Mouse (Mus musculus): ENCODE measurements at regions not wholly inside any gene's neighbourhood (a gene's known extent, or its start where the extent isn't known, plus 50 kb on each side); places are given as distances from the start of the nearest gene placed in this dataset.

- Histone ChIP-seq H3K4me3 (ENCODE audit: low read depth, low read length) (no peak overlapping the region), H3K36me3 (ENCODE audit: control insufficient read depth, insufficient read depth, low read length) (no peaks in the 10 kb centered on the region), H3K4me1 (ENCODE audit: control insufficient read depth, insufficient read depth, low read length) (peaks cover 11% of the 10 kb centered on the region; the same call in 1 of the 2 replicates)
These were observed 146.2 kb upstream of the A530016L24Rik start for GRCm38 (mm10) chr12:112343064-112343463.

GRCm38 (mm10) chr12:112344285-112344684 is 145.0 kb upstream of the A530016L24Rik start:
- Histone ChIP-seq H3K36me3 (ENCODE audit: control insufficient read depth, insufficient read depth, low read length) (no peaks in the 10 kb centered on the region), H3K9me3 (ENCODE audit: control insufficient read depth, low read length) (no peaks in the 10 kb centered on the region), H3K4me1 (ENCODE audit: control insufficient read depth, insufficient read depth, low read length) (peaks cover 5% of the 10 kb centered on the region; the same call in 1 of the 2 replicates), H3K27ac (ENCODE audit: low read depth, low read length) (no peak overlapping the region), H3K4me3 (ENCODE audit: low read depth, low read length) (no peak overlapping the region), H3K4me2 (ENCODE audit: low read depth, low read length) (no peak overlapping the region), H3K9ac (replicated peaks; ENCODE audit: low read depth, low read length) (no peak overlapping the region), H3K27me3 (ENCODE audit: control insufficient read depth, insufficient read depth, low read length) (no peaks in the 10 kb centered on the region)
- no peak for ATAC-seq (ENCODE audit: low read depth)
- 42% methylated on average over 10 of the region's 10 CpGs for WGBS

More at GRCm38 (mm10) chr12:112343064-112343463, 146.2 kb upstream of the A530016L24Rik start:
- Histone ChIP-seq H3K4me2 (ENCODE audit: low read depth, low read length) (no peak overlapping the region), H3K9ac (replicated peaks; ENCODE audit: low read depth, low read length) (no peak overlapping the region), H3K27ac (ENCODE audit: low read depth, low read length) (no peak overlapping the region), H3K27me3 (ENCODE audit: control insufficient read depth, insufficient read depth, low read length) (no peaks in the 10 kb centered on the region), H3K9me3 (ENCODE audit: control insufficient read depth, low read length) (no peaks in the 10 kb centered on the region)
- WGBS, result 85% methylated on average over 3 of the region's 3 CpGs
- ATAC-seq (ENCODE audit: low read depth), result no peak

DNA sequence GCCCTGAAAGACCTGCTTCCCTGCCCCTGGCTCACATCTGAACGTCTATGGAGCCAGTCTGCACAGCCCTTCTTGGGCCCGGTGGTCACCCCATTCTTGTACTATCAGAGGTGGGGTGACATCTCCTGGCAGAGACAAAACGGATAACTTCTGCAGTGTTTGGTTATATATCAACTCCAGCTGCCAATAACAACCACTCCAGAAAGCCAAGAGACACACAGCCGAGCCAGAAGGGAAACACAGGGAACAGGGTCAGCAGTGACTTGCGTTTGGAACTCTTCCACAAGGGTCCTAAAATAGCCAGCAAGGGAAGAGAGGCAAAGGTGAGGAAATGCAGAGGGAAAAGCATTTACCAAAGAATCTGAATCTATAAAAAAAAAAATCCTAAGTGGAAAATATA is 143.5 kb upstream of the A530016L24Rik start:
- H3K27ac ChIP-seq (ENCODE audit: low read depth, low read length), result no peak overlapping the region
- H3K4me3 ChIP-seq (ENCODE audit: low read depth, low read length), result no peak overlapping the region
- H3K9me3 ChIP-seq (ENCODE audit: control insufficient read depth, low read length), result no peaks in the 10 kb centered on the region
- H3K9ac ChIP-seq (replicated peaks; ENCODE audit: low read depth, low read length), result no peak overlapping the region
- no peak overlapping the region for H3K4me2 ChIP-seq (ENCODE audit: low read depth, low read length)
- H3K4me1 ChIP-seq (ENCODE audit: control insufficient read depth, insufficient read depth, low read length), result 0 out of 2 replicates have a peak, but pooled peaks cover 3% of the 10 kb centered on the region
- WGBS, result 77% methylated on average over 5 of the region's 5 CpGs
- H3K27me3 ChIP-seq (ENCODE audit: control insufficient read depth, insufficient read depth, low read length), result no peaks in the 10 kb centered on the region
- no peak for ATAC-seq (ENCODE audit: low read depth)
- no peaks in the 10 kb centered on the region for H3K36me3 ChIP-seq (ENCODE audit: control insufficient read depth, insufficient read depth, low read length)

DNA sequence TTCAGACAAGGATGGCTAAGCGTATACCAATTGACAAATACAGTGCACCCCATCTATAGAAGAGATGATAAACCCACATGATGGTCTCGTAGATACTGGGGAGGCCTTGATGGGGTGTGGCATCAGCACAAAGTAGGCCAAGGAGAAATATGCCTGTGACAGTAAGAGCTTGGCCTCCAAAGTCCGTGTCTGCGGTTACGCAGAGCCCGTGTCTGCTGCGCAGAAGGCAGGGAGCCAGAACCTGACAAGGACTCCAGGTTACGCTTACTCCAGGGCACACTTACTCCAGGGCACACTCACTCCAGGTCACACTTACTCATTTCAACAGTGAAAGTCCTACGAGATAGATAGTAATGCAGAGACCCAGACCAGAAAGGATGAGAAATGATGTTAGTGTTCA is 141.1 kb upstream of the A530016L24Rik start:
- Histone ChIP-seq H3K4me3 (ENCODE audit: low read depth, low read length) (no peak overlapping the region), H3K4me2 (ENCODE audit: low read depth, low read length) (no peak overlapping the region), H3K36me3 (ENCODE audit: control insufficient read depth, insufficient read depth, low read length) (no peaks in the 10 kb centered on the region), H3K27me3 (ENCODE audit: control insufficient read depth, insufficient read depth, low read length) (no peaks in the 10 kb centered on the region), H3K9me3 (ENCODE audit: control insufficient read depth, low read length) (no peaks in the 10 kb centered on the region), H3K9ac (replicated peaks; ENCODE audit: low read depth, low read length) (no peak overlapping the region), H3K4me1 (ENCODE audit: control insufficient read depth, insufficient read depth, low read length) (0 out of 2 replicates have a peak, but pooled peaks cover 3% of the 10 kb centered on the region), H3K27ac (ENCODE audit: low read depth, low read length) (no peak overlapping the region)
- no peak for ATAC-seq (ENCODE audit: low read depth)
- 97% methylated on average over 9 of the region's 9 CpGs for WGBS

GRCm38 (mm10) chr12:112349676-112350318 is 139.5 kb upstream of the A530016L24Rik start:
- Histone ChIP-seq H3K36me3 (ENCODE audit: control insufficient read depth, insufficient read depth, low read length) (no peaks in the 10 kb centered on the region), H3K4me2 (ENCODE audit: low read depth, low read length) (no peak overlapping the region), H3K4me3 (ENCODE audit: low read depth, low read length) (no peak overlapping the region), H3K4me1 (ENCODE audit: control insufficient read depth, insufficient read depth, low read length) (no peaks in the 10 kb centered on the region), H3K9ac (replicated peaks; ENCODE audit: low read depth, low read length) (no peak overlapping the region), H3K9me3 (ENCODE audit: control insufficient read depth, low read length) (no peaks in the 10 kb centered on the region), H3K27me3 (ENCODE audit: control insufficient read depth, insufficient read depth, low read length) (no peaks in the 10 kb centered on the region), H3K27ac (ENCODE audit: low read depth, low read length) (no peak overlapping the region)
- 54% methylated on average over 17 of the region's 17 CpGs for WGBS
- no peak for ATAC-seq (ENCODE audit: low read depth)

DNA sequence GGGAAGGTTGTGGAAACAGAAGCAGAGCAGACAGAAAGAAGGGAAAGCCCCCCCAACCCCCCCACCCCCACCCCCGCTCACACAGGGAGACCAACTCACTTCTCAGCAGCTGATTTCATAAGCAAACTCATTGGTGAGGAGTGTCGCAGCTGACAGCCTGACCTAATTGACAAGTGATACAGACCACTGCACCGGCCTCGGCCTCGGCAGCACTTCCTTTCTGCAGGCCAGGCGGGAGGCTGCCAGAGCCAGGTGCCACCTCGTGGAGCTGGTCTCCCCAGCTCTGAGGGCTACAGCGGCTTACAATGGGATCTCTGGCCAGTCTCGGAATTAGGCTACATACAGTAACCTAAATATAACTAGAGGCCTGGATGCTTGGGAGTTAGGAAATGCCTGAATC is 138.5 kb upstream of the A530016L24Rik start:
- H3K4me1 ChIP-seq (ENCODE audit: control insufficient read depth, insufficient read depth, low read length), result no peaks in the 10 kb centered on the region
- no peak overlapping the region for H3K4me2 ChIP-seq (ENCODE audit: low read depth, low read length)
- H3K36me3 ChIP-seq (ENCODE audit: control insufficient read depth, insufficient read depth, low read length), result no peaks in the 10 kb centered on the region
- no peak overlapping the region for H3K4me3 ChIP-seq (ENCODE audit: low read depth, low read length)
- 29% methylated on average over 9 of the region's 9 CpGs for WGBS
- no peak overlapping the region for H3K9ac ChIP-seq (replicated peaks; ENCODE audit: low read depth, low read length)
- no peaks in the 10 kb centered on the region for H3K9me3 ChIP-seq (ENCODE audit: control insufficient read depth, low read length)
- ATAC-seq (ENCODE audit: low read depth), result no peak
- no peak overlapping the region for H3K27ac ChIP-seq (ENCODE audit: low read depth, low read length)
- H3K27me3 ChIP-seq (ENCODE audit: control insufficient read depth, insufficient read depth, low read length), result no peaks in the 10 kb centered on the region

- H3K27ac ChIP-seq (ENCODE audit: low read depth, low read length), result no peak overlapping the region
- WGBS, result 83% methylated on average over 3 of the region's 3 CpGs
These were observed 125.9 kb upstream of the A530016L24Rik start for GRCm38 (mm10) chr12:112363349-112363748.

DNA sequence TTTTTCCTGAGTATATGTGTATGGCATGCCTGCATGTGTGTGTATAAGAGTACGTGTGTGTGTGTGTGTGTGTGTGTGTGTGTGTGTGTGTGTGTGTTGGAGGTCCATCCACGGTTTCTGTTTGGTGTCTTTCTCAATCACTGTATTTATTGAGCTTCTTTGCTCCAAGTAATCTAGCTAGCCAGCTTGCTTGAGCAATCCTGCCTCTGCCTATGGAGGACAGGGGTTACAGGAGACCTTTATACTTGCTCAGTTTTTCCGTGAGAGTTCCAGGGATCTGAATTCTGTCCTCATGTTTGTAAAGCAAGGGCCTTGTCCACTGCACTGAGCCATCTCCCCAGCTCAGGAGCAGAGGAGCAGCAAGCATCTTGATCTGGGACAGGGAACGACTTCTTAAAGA is 122.0 kb upstream of the A530016L24Rik start:
- H3K4me2 ChIP-seq (ENCODE audit: low read depth, low read length), result no peak overlapping the region
- H3K27me3 ChIP-seq (ENCODE audit: control insufficient read depth, insufficient read depth, low read length), result no peaks in the 10 kb centered on the region
- no peak overlapping the region for H3K4me3 ChIP-seq (ENCODE audit: low read depth, low read length)
- no peaks in the 10 kb centered on the region for H3K4me1 ChIP-seq (ENCODE audit: control insufficient read depth, insufficient read depth, low read length)
- no peak overlapping the region for H3K27ac ChIP-seq (ENCODE audit: low read depth, low read length)
- WGBS, result 89% methylated on average over 4 of the region's 4 CpGs
- no peak for ATAC-seq (ENCODE audit: low read depth)
- no peaks in the 10 kb centered on the region for H3K36me3 ChIP-seq (ENCODE audit: control insufficient read depth, insufficient read depth, low read length)
- H3K9ac ChIP-seq (replicated peaks; ENCODE audit: low read depth, low read length), result no peak overlapping the region
- no peaks in the 10 kb centered on the region for H3K9me3 ChIP-seq (ENCODE audit: control insufficient read depth, low read length)

More at GRCm38 (mm10) chr12:112363349-112363748, 125.9 kb upstream of the A530016L24Rik start:
- Histone ChIP-seq H3K4me1 (ENCODE audit: control insufficient read depth, insufficient read depth, low read length) (no peaks in the 10 kb centered on the region), H3K9ac (replicated peaks; ENCODE audit: low read depth, low read length) (no peak overlapping the region), H3K4me3 (ENCODE audit: low read depth, low read length) (no peak overlapping the region), H3K27me3 (ENCODE audit: control insufficient read depth, insufficient read depth, low read length) (no peaks in the 10 kb centered on the region), H3K36me3 (ENCODE audit: control insufficient read depth, insufficient read depth, low read length) (no peaks in the 10 kb centered on the region), H3K9me3 (ENCODE audit: control insufficient read depth, low read length) (no peaks in the 10 kb centered on the region), H3K4me2 (ENCODE audit: low read depth, low read length) (no peak overlapping the region)
- ATAC-seq (ENCODE audit: low read depth), result no peak

- 88% methylated on average over 6 of the region's 6 CpGs for WGBS
These were observed 121.1 kb upstream of the A530016L24Rik start for GRCm38 (mm10) chr12:112368112-112368511.

More at GRCm38 (mm10) chr12:112368112-112368511, 121.1 kb upstream of the A530016L24Rik start:
- no peak overlapping the region for H3K9ac ChIP-seq (replicated peaks; ENCODE audit: low read depth, low read length)
- no peaks in the 10 kb centered on the region for H3K4me1 ChIP-seq (ENCODE audit: control insufficient read depth, insufficient read depth, low read length)
- no peak for ATAC-seq (ENCODE audit: low read depth)
- no peaks in the 10 kb centered on the region for H3K27me3 ChIP-seq (ENCODE audit: control insufficient read depth, insufficient read depth, low read length)
- no peak overlapping the region for H3K4me2 ChIP-seq (ENCODE audit: low read depth, low read length)
- H3K9me3 ChIP-seq (ENCODE audit: control insufficient read depth, low read length), result no peaks in the 10 kb centered on the region
- H3K4me3 ChIP-seq (ENCODE audit: low read depth, low read length), result no peak overlapping the region
- H3K36me3 ChIP-seq (ENCODE audit: control insufficient read depth, insufficient read depth, low read length), result no peaks in the 10 kb centered on the region
- no peak overlapping the region for H3K27ac ChIP-seq (ENCODE audit: low read depth, low read length)

All from neural tube, embryonic 14.5 days (tissue).